Mouse (Mus musculus) embryonic fibroblast, embryonic 13.5 days (primary cell): Measurements from ENCODE around the gene C1ql4.

Experiments
- CTCF ChIP-seq: IDR thresholded peaks from 2 replicates; pipeline ENCODE4 v1.5.1; 2011; ENCODE audit warnings: mild to moderate bottlenecking, control low read depth, low read length, moderate library complexity, borderline replicate concordance; ENCODE audit not compliant: insufficient read depth
- POLR2A ChIP-seq: IDR thresholded peaks from 2 replicates; pipeline ENCODE4 v1.6.1; 2011; ENCODE audit warnings: low read depth, mild to moderate bottlenecking, control low read depth, low read length, moderate library complexity

- TF ChIP-seq CTCF (peak; percentile 40; the same call in 1 of the 2 replicates), POLR2A (no peak)
Observed at GRCm38 (mm10) chr15:99049473-99050253, 38.0 kb downstream of the C1ql4 start.
